Comparison of ENCODE assay signal across 19 mouse cellular contexts in genomic region chr5:20873146-20873545, GRCm38 (mm10). TPM values are rescaled to one million over a fixed set of nuclear protein-coding genes. Genes with fewer than 3 reads are reported as not detected.
A peak's percentile ranks its signal among the peaks of the same experiment; 100 is the strongest.
DNase-seq lines count a peak whose midpoint lies in the region; ATAC-seq and TF ChIP-seq lines count a peak whose summit lies in the region.
"Had no signal": no experiment of that assay in that cellular context is flagged by ENCODE, and none has a peak within 500 bp of the region (broad histone marks: within the 10 kb centered on the region; RNA-seq: fewer than 3 reads in every experiment).

No protein-coding gene starts in this region.

- no peak for TF ChIP-seq CTCF in kidney, postnatal 0 days (IDR thresholded peaks at IDR 0.05; ENCODE audit: low read depth)

- no peak overlapping the region for H3K4me2 ChIP-seq in kidney, postnatal 0 days (ENCODE audit: low read length)
- H3K4me2 ChIP-seq: embryonic facial prominence, embryonic 12.5 days; forebrain, embryonic 13.5 days; forebrain, embryonic 15.5 days had no signal

- DNase-seq in kidney, postnatal 0 days (ENCODE audit: low spot score): no peak
- no peak for DNase-seq in kidney, postnatal 4 days
- DNase-seq in 416B (ENCODE audit: low read depth) (peak; percentile 58), NIH3T3 (ENCODE audit: low read depth) (peak; percentile 54)
- DNase-seq in gastrocnemius, adult 8-10 months (ENCODE audit: low spot score in 2 of 2): no peak
- no peak for DNase-seq in retina, postnatal 1 day
- no peak for DNase-seq in lung, adult 18-20 months
- DNase-seq: adrenal gland, adult 2 months; adrenal gland, postnatal 10 days; adrenal gland, postnatal 25 days; cerebellum, adult 11-12 months; cerebellum, adult 2 months; cerebellum, adult 9-10 months; cerebellum, postnatal 25 days; forebrain, postnatal 0 days had no signal

- no peaks in the 10 kb centered on the region for H3K27me3 ChIP-seq in kidney, postnatal 0 days (ENCODE audit: insufficient read depth, low read length)
- H3K27me3 ChIP-seq: embryonic facial prominence, embryonic 12.5 days; forebrain, embryonic 13.5 days; forebrain, embryonic 15.5 days had no signal

- H3K27ac ChIP-seq in kidney, postnatal 0 days: 0 out of 2 replicates have a peak overlapping the region, but pooled peaks have one; percentile 8
- H3K27ac ChIP-seq: embryonic facial prominence, embryonic 10.5 days; embryonic facial prominence, embryonic 12.5 days; forebrain, embryonic 13.5 days; forebrain, embryonic 15.5 days had no signal

- no peaks in the 10 kb centered on the region for H3K36me3 ChIP-seq in kidney, postnatal 0 days (ENCODE audit: insufficient read depth, low read length)
- H3K36me3 ChIP-seq: embryonic facial prominence, embryonic 12.5 days; forebrain, embryonic 15.5 days had no signal

- 0 out of 2 replicates have a peak, but pooled peaks cover 3% of the 10 kb centered on the region for H3K4me1 ChIP-seq in kidney, postnatal 0 days (replicated peaks; ENCODE audit: insufficient read depth, low read length)
- H3K4me1 ChIP-seq: embryonic facial prominence, embryonic 12.5 days; forebrain, embryonic 13.5 days; forebrain, embryonic 15.5 days had no signal

- no peaks in the 10 kb centered on the region for H3K9me3 ChIP-seq in kidney, postnatal 0 days (replicated peaks; ENCODE audit: low read length)
- H3K9me3 ChIP-seq: embryonic facial prominence, embryonic 10.5 days; embryonic facial prominence, embryonic 12.5 days; forebrain, embryonic 13.5 days; forebrain, embryonic 15.5 days had no signal

- WGBS in kidney, postnatal 0 days: 48% methylated on average over 1 of the region's 1 CpGs

- no peak for ATAC-seq in kidney, postnatal 0 days (replicated peaks; ENCODE audit: low FRiP score, low read depth)
- ATAC-seq: forebrain, embryonic 13.5 days; forebrain, embryonic 15.5 days; forebrain, postnatal 0 days had no signal

- H3K4me3 ChIP-seq in kidney, postnatal 0 days (replicated peaks; ENCODE audit: low read depth, low read length): no peak overlapping the region
- H3K4me3 ChIP-seq: embryonic facial prominence, embryonic 10.5 days; embryonic facial prominence, embryonic 12.5 days; forebrain, embryonic 13.5 days; forebrain, embryonic 15.5 days had no signal

- no peak overlapping the region for H3K9ac ChIP-seq in kidney, postnatal 0 days (ENCODE audit: low read depth, low read length)
- H3K9ac ChIP-seq: embryonic facial prominence, embryonic 12.5 days; forebrain, embryonic 13.5 days; forebrain, embryonic 15.5 days; forebrain, postnatal 0 days had no signal

RNA-seq across cellular contexts. Expression of gene Phtf2, which starts 8.8 kb away (rescaled TPM):
- polyA plus RNA-seq in kidney, postnatal 0 days (2015; fragmentation: Nextera tagmentation; extraction: Ambion mirVana): 8.4 and 8.5 TPM in 2 replicates
- 100 to 1,000 TPM; 159 to 188 (median 172) TPM for total RNA-seq in gastrocnemius, adult 8-10 months (2022)

RNA-seq across cellular contexts. Expression of gene Tmem60, which starts 8.8 kb away (rescaled TPM):
- 63.4 and 68.7 TPM in 2 replicates for polyA plus RNA-seq in kidney, postnatal 0 days (2015; fragmentation: Nextera tagmentation; extraction: Ambion mirVana)
- total RNA-seq in gastrocnemius, adult 8-10 months (2022): 10 to 100 TPM; 19.2 to 22.0 (median 21.4) TPM

Comparison
In these comparisons a context has a peak if more than half of its experiments do, and no peak if none do; other contexts are left out.
1. DNase-seq: peak in 416B (single experiment) and NIH3T3 (single experiment); none in kidney, postnatal 0 days (single experiment), kidney, postnatal 4 days (0 of 2), gastrocnemius, adult 8-10 months (0 of 2), retina, postnatal 1 day (single experiment) and lung, adult 18-20 months (0 of 2).